Mouse (Mus musculus): ENCODE results near the gene Selenon. TPM values are rescaled to one million over a fixed set of nuclear protein-coding genes. Genes with fewer than 3 reads are reported as not detected.
A peak's percentile ranks its signal among the peaks of the same experiment; 100 is the strongest.

Selenon gene
- total and polyA plus RNA-seq, 3 experiments: 0.27 to 1.0 (median 0.64) TPM

- H3K4me1 ChIP-seq (ENCODE audit: control insufficient read depth in 1 of 2, insufficient read depth in 2 of 2): peaks cover 4 to 22% of the 10 kb centered on the region in 2 experiments; a peak in 3 of 4 replicates
- H3K4me3 ChIP-seq (replicated peaks in 1 of 3; ENCODE audit: low read depth in 2 of 3, low read length in 2 of 3, poor library complexity in 1 of 3): no peak overlapping the region
- no peak overlapping the region for H3K9ac ChIP-seq (ENCODE audit: insufficient read depth, low read depth)
- no peaks in the 10 kb centered on the region for H3K27me3 ChIP-seq (replicated peaks)
- peak; percentile 17; the same call in 1 of the 2 replicates for TF ChIP-seq MAFK (IDR thresholded peaks at IDR 0.05; ENCODE audit: insufficient replicate concordance, low read length)
- TF ChIP-seq POLR2AphosphoS2 (IDR thresholded peaks at IDR 0.05; ENCODE audit: low read depth, low read length): no peak
- TF ChIP-seq TCF12 (IDR thresholded peaks at IDR 0.05; ENCODE audit: low read depth, low read length): no peak
- TF ChIP-seq MAZ (IDR thresholded peaks at IDR 0.05; ENCODE audit: low read depth, low read length): no peak
- no peak for TF ChIP-seq HCFC1 (IDR thresholded peaks at IDR 0.05; ENCODE audit: low read depth, low read length)
- TF ChIP-seq JUN (IDR thresholded peaks at IDR 0.05; ENCODE audit: insufficient read depth, low read depth, low read length): no peak
- no peak for TF ChIP-seq EP300 (IDR thresholded peaks at IDR 0.05; ENCODE audit: low read length)
- peaks cover 0 to 40% of the 10 kb centered on the region in 2 experiments for H3K36me3 ChIP-seq (replicated peaks in 1 of 2; ENCODE audit: control insufficient read depth in 1 of 2, insufficient read depth in 1 of 2, low read length in 1 of 2)
- in situ Hi-C loops (cut with MboI; ENCODE audit: low pct_ligation_motif_present, low pct_unique_long_range_greater_than_20kb, low sequenced_read_pairs) (no loop called here), dilution Hi-C loops (cut with MboI; ENCODE audit: extremely low pct_ligation_motif_present, extremely low pct_unique_long_range_greater_than_20kb, low sequenced_read_pairs) (no loop called here)
- no peak overlapping the region for H3K4me2 ChIP-seq (ENCODE audit: insufficient read depth, low read depth, poor library complexity, severe bottlenecking)
- no peak overlapping the region for H3K27ac ChIP-seq (ENCODE audit: insufficient read depth, low read depth)
- H3K9me3 ChIP-seq (replicated peaks; ENCODE audit: low read length): no peaks in the 10 kb centered on the region
- peaks cover 37% of the 10 kb centered on the region for H3K79me2 ChIP-seq (replicated peaks; ENCODE audit: control insufficient read depth, extremely low read depth, insufficient read depth, poor library complexity, severe bottlenecking)
- DNase-seq (ENCODE audit: extremely low read depth): no peak
Measured at GRCm38 (mm10) chr4:134515614-134516013, 36.4 kb downstream of the Selenon start.

- TF ChIP-seq MYC (IDR thresholded peaks at IDR 0.05; ENCODE audit: low read depth, low read length) (no peak), UBTF (IDR thresholded peaks at IDR 0.05; ENCODE audit: low read depth, low read length) (no peak), GABPA (IDR thresholded peaks at IDR 0.05; ENCODE audit: insufficient replicate concordance, low read depth, low read length) (no peak), USF2 (conservative IDR thresholded peaks at IDR 0.05; ENCODE audit: low read depth, low read length) (no peak), ZC3H11A (IDR thresholded peaks at IDR 0.05; ENCODE audit: low read depth, low read length) (no peak), ZMIZ1 (IDR thresholded peaks at IDR 0.05; ENCODE audit: low read depth, low read length) (no peak), SMC3 (IDR thresholded peaks at IDR 0.05; ENCODE audit: low read depth, low read length) (no peak), RAD21 (IDR thresholded peaks at IDR 0.05; ENCODE audit: low read depth, low read length) (no peak), CHD1 (IDR thresholded peaks at IDR 0.05; ENCODE audit: low read depth, low read length) (no peak), PAX5 (IDR thresholded peaks at IDR 0.05; ENCODE audit: low read length) (no peak), NRF1 (IDR thresholded peaks at IDR 0.05; ENCODE audit: low read depth, low read length) (no peak)
- no peaks in the 10 kb centered on the region for H3K9me3 ChIP-seq (replicated peaks; ENCODE audit: low read length)
- no peak overlapping the region for H3K4me3 ChIP-seq (replicated peaks in 1 of 3; ENCODE audit: low read depth in 2 of 3, low read length in 2 of 3, poor library complexity in 1 of 3)
- H3K79me2 ChIP-seq (replicated peaks; ENCODE audit: control insufficient read depth, extremely low read depth, insufficient read depth, poor library complexity, severe bottlenecking): peaks cover 37% of the 10 kb centered on the region
- no peak overlapping the region for H3K9ac ChIP-seq (ENCODE audit: insufficient read depth, low read depth)
- no peak overlapping the region for H3K27ac ChIP-seq (ENCODE audit: insufficient read depth, low read depth)
- peaks cover 0 to 32% of the 10 kb centered on the region in 2 experiments for H3K36me3 ChIP-seq (replicated peaks in 1 of 2; ENCODE audit: control insufficient read depth in 1 of 2, insufficient read depth in 1 of 2, low read length in 1 of 2)
- no peak for DNase-seq (ENCODE audit: extremely low read depth)
- peaks cover 4 to 22% of the 10 kb centered on the region in 2 experiments; a peak in 3 of 4 replicates for H3K4me1 ChIP-seq (ENCODE audit: control insufficient read depth in 1 of 2, insufficient read depth in 2 of 2)
- in situ Hi-C loops (cut with MboI; ENCODE audit: low pct_ligation_motif_present, low pct_unique_long_range_greater_than_20kb, low sequenced_read_pairs) (no loop called here), dilution Hi-C loops (cut with MboI; ENCODE audit: extremely low pct_ligation_motif_present, extremely low pct_unique_long_range_greater_than_20kb, low sequenced_read_pairs) (no loop called here)
- no peaks in the 10 kb centered on the region for H3K27me3 ChIP-seq (replicated peaks)
- H3K4me2 ChIP-seq (ENCODE audit: insufficient read depth, low read depth, poor library complexity, severe bottlenecking): no peak overlapping the region
Measured at GRCm38 (mm10) chr4:134514309-134514930, 37.5 kb downstream of the Selenon start.
